Mouse (Mus musculus) liver, embryonic 15.5 days (tissue): ENCODE results near the gene Gm13279. TPM values are rescaled to one million over a fixed set of nuclear protein-coding genes. Genes with fewer than 3 reads are reported as not detected.

Experiments used
- ATAC-seq: fragments of 200-750 bp; cut with Nextera tagmentation; 2 replicates; pipeline ENCODE4 v1.8.0; 2017; ENCODE audit warnings: moderate number of reproducible peaks, mild to moderate bottlenecking, moderate library complexity; ENCODE audit not compliant: insufficient read depth
- H3K27ac ChIP-seq: fragments of 300-500 bp; sonication (generic); replicated peaks from 2 replicates; pipeline ENCODE4 v1.5.1; 2015; ENCODE audit warnings: mild to moderate bottlenecking, inconsistent platforms
- H3K27me3 ChIP-seq: fragments of 300-500 bp; sonication (generic); 2 replicates; pipeline ENCODE4 v1.6.1; 2015; ENCODE audit warnings: mild to moderate bottlenecking, inconsistent platforms
- H3K36me3 ChIP-seq: fragments of 300-500 bp; sonication (generic); replicated peaks from 2 replicates; pipeline ENCODE4 v1.6.1; 2015; ENCODE audit warnings: moderate library complexity, mild to moderate bottlenecking, inconsistent platforms
- H3K4me1 ChIP-seq: fragments of 300-500 bp; sonication (generic); replicated peaks from 2 replicates; pipeline ENCODE4 v1.6.1; 2015; ENCODE audit warnings: inconsistent platforms
- H3K4me2 ChIP-seq: fragments of 300-500 bp; sonication (generic); 2 replicates; pipeline ENCODE4 v1.6.1; 2015; ENCODE audit warnings: moderate library complexity, mild to moderate bottlenecking, inconsistent platforms
- H3K4me3 ChIP-seq: fragments of 300-500 bp; sonication (generic); replicated peaks from 2 replicates; pipeline ENCODE4 v1.5.1; 2015; ENCODE audit warnings: mild to moderate bottlenecking, inconsistent platforms
- H3K9ac ChIP-seq: fragments of 300-500 bp; sonication (generic); 2 replicates; pipeline ENCODE4 v1.6.1; 2015; ENCODE audit warnings: moderate library complexity, mild to moderate bottlenecking, inconsistent platforms
- H3K9me3 ChIP-seq: fragments of 300-500 bp; sonication (generic); replicated peaks from 2 replicates; pipeline ENCODE4 v1.6.1; 2016; ENCODE audit warnings: inconsistent platforms
- WGBS: fragments of 180-500 bp; shearing (Covaris S2); methylation state at CpG from one replicate; pipeline ENCODE4 v1.1.7; 2015; ENCODE audit warnings: mixed read lengths; ENCODE audit not compliant: insufficient replicate concordance; 5-methylcytosine and 5-hydroxymethylcytosine counted together
- polyA plus RNA-seq: library from polyadenylated mRNA; unstranded; fragments of >200 nt; fragmentation: Nextera tagmentation; extraction: Ambion mirVana; gene quantifications from 2 replicates; pipeline ENCODE4 v1.2.1, GENCODE M21; 2015

Gm13279 gene
- polyA plus RNA-seq, 1 experiment from 2014 or later = not detected

DNA sequence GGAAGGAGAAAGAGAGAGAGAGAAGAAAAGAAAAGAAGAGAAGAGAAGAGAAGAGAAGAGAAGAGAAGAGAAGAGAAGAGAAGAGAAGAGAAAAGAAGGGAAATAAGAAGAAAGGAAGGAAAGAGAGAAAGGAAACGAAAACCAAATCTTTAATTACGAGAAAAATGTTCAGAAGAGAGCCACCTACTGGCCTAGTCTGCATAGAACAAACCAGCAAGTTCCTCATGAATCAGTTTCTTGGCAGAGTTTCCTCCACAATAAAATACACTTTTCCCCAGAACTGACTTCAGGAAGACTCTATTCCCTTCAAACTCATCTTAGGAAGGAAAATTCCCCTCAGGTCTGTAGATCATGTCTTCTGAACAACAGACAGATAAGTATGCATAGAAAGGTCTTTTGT, 48.1 kb downstream of the Gm13279 start:
- ATAC-seq = no peak

More for the DNA sequence above, 48.1 kb downstream of the Gm13279 start:
- Histone ChIP-seq H3K27ac (no peak overlapping the region), H3K4me3 (no peak overlapping the region), H3K9me3 (no peaks in the 10 kb centered on the region), H3K9ac (no peak overlapping the region), H3K4me1 (no peaks in the 10 kb centered on the region), H3K4me2 (no peak overlapping the region), H3K36me3 (no peaks in the 10 kb centered on the region), H3K27me3 (no peaks in the 10 kb centered on the region)
- 22% methylated on average over 2 of the region's 2 CpGs for WGBS

Other genes starting within 250 kb of the Gm13279 start
- not detected in 2 replicates for gene Ifna15, start 239.2 kb upstream of the Gm13279 start, polyA plus RNA-seq
- not detected in 2 replicates for gene Ifna14, start 225.6 kb upstream of the Gm13279 start, polyA plus RNA-seq
- not detected in 2 replicates for gene Ifna9, start 205.0 kb upstream of the Gm13279 start, polyA plus RNA-seq
- not detected in 2 replicates for gene Ifna12, start 194.0 kb upstream of the Gm13279 start, polyA plus RNA-seq
- not detected in 2 replicates for gene C87499, start 163.0 kb upstream of the Gm13279 start, polyA plus RNA-seq
- not detected in 2 replicates for gene Ifna13, start 152.9 kb upstream of the Gm13279 start, polyA plus RNA-seq
- not detected in 2 replicates for gene Ifna16, start 120.5 kb upstream of the Gm13279 start, polyA plus RNA-seq
- gene Ifna2, start 113.5 kb upstream of the Gm13279 start, polyA plus RNA-seq = not detected in 2 replicates
- not detected in 2 replicates for gene Ifnab, start 106.0 kb upstream of the Gm13279 start, polyA plus RNA-seq
- 0.20 and 0.51 TPM in 2 replicates for gene Gm26566, start 75.6 kb upstream of the Gm13279 start, polyA plus RNA-seq
- 22.3 and 22.6 TPM in 2 replicates for gene Klhl9, start 74.9 kb upstream of the Gm13279 start, polyA plus RNA-seq
- gene Gm13271, start 42.5 kb upstream of the Gm13279 start, polyA plus RNA-seq = not detected in 2 replicates
- not detected in 2 replicates for gene Gm13283, start 37.3 kb upstream of the Gm13279 start, polyA plus RNA-seq
- gene Gm13290, start 23.6 kb upstream of the Gm13279 start, polyA plus RNA-seq = not detected in 2 replicates
- gene Gm13289, start 20.5 kb upstream of the Gm13279 start, polyA plus RNA-seq = not detected in 2 replicates
- gene Gm13272, start 17.5 kb upstream of the Gm13279 start, polyA plus RNA-seq = not detected in 2 replicates
- gene Ifnz, start 15.3 kb upstream of the Gm13279 start, polyA plus RNA-seq = not detected in 2 replicates
- not detected in 2 replicates for gene Gm13276, start 11.7 kb upstream of the Gm13279 start, polyA plus RNA-seq
- gene Gm13277, start 8.8 kb upstream of the Gm13279 start, polyA plus RNA-seq = not detected in 2 replicates
- not detected in 2 replicates for gene Gm13278, start 5.8 kb upstream of the Gm13279 start, polyA plus RNA-seq
- not detected in 2 replicates for gene Gm13275, start 2.9 kb upstream of the Gm13279 start, polyA plus RNA-seq
- 0.20 TPM in 1 of 2 replicates, not detected in the other for gene Gm13285, start 2.3 kb downstream of the Gm13279 start, polyA plus RNA-seq
- gene Gm13287, start 5.9 kb downstream of the Gm13279 start, polyA plus RNA-seq = not detected in 2 replicates
- gene Gm13288, start 8.1 kb downstream of the Gm13279 start, polyA plus RNA-seq = not detected in 2 replicates
- gene Ifna7, start 18.8 kb downstream of the Gm13279 start, polyA plus RNA-seq = not detected in 2 replicates
- gene Ifna11, start 22.6 kb downstream of the Gm13279 start, polyA plus RNA-seq = not detected in 2 replicates
- gene Ifna6, start 30.0 kb downstream of the Gm13279 start, polyA plus RNA-seq = not detected in 2 replicates
- gene Ifna5, start 38.1 kb downstream of the Gm13279 start, polyA plus RNA-seq = not detected in 2 replicates
- not detected in 2 replicates for gene Ifna4, start 44.5 kb downstream of the Gm13279 start, polyA plus RNA-seq
- not detected in 2 replicates for gene Ifna1, start 52.7 kb downstream of the Gm13279 start, polyA plus RNA-seq
- not detected in 2 replicates for gene Ifne, start 82.8 kb downstream of the Gm13279 start, polyA plus RNA-seq